Mouse (Mus musculus): ENCODE measurements around the gene Aplp2. TPM values are rescaled to one million over a fixed set of nuclear protein-coding genes. Genes with fewer than 3 reads are reported as not detected.
"Not testable (repeated sequence)": the region's sequence is repeated elsewhere in the genome, so short reads cannot be mapped to it uniquely, and the experiment has no call there.

The Aplp2 gene
- polyA plus RNA-seq, 1 experiment from 2014 or later = 279 TPM

- peak; percentile 23; the same call in 1 of the 2 replicates for ATAC-seq (ENCODE audit: insufficient read depth, low FRiP score, low read depth)
- 80% methylated on average over 6 of the region's 6 CpGs for WGBS
- Histone ChIP-seq H3K27ac (no peak overlapping the region), H3K36me3 (peaks cover 10% of the 10 kb centered on the region; the same call in 1 of the 2 replicates), H3K4me2 (no peak overlapping the region), H3K9ac (no peak overlapping the region), H3K4me3 (replicated peaks) (no peak overlapping the region), H3K9me3 (no peaks in the 10 kb centered on the region), H3K4me1 (peaks cover 6% of the 10 kb centered on the region), H3K27me3 (replicated peaks) (no peaks in the 10 kb centered on the region)
Observed at GRCm38 (mm10) chr9:31175346-31175745, 36.3 kb downstream of the Aplp2 start.

- Histone ChIP-seq H3K27me3 (replicated peaks) (no peaks in the 10 kb centered on the region), H3K9ac (no peak overlapping the region), H3K4me2 (no peak overlapping the region), H3K36me3 (peaks cover 29% of the 10 kb centered on the region), H3K4me1 (no peaks in the 10 kb centered on the region), H3K27ac (no peak overlapping the region), H3K4me3 (replicated peaks) (no peak overlapping the region), H3K9me3 (no peaks in the 10 kb centered on the region)
- no peak for ATAC-seq (ENCODE audit: insufficient read depth, low FRiP score, low read depth)
- WGBS = 90% methylated on average over 22 of the region's 22 CpGs
Observed at GRCm38 (mm10) chr9:31168356-31169093, 43.1 kb downstream of the Aplp2 start.

- Histone ChIP-seq H3K4me2 (no peak overlapping the region), H3K9me3 (no peaks in the 10 kb centered on the region), H3K9ac (no peak overlapping the region), H3K36me3 (peaks cover 36% of the 10 kb centered on the region), H3K4me3 (replicated peaks) (no peak overlapping the region), H3K27me3 (replicated peaks) (no peaks in the 10 kb centered on the region), H3K4me1 (no peaks in the 10 kb centered on the region), H3K27ac (no peak overlapping the region)
- ATAC-seq (ENCODE audit: insufficient read depth, low FRiP score, low read depth) = no peak
- WGBS = 92% methylated on average over 13 of the region's 13 CpGs
Observed at GRCm38 (mm10) chr9:31167305-31167704, 44.3 kb downstream of the Aplp2 start.

- not testable (repeated sequence) for H3K27ac ChIP-seq; H3K27me3 ChIP-seq (replicated peaks); H3K4me3 ChIP-seq (replicated peaks); H3K4me1 ChIP-seq; H3K9me3 ChIP-seq; ATAC-seq (ENCODE audit: insufficient read depth, low FRiP score, low read depth); H3K4me2 ChIP-seq; H3K9ac ChIP-seq
- peaks cover 43% of the 10 kb centered on the region for H3K36me3 ChIP-seq
- 81% methylated on average over 3 of the region's 3 CpGs for WGBS
Observed at GRCm38 (mm10) chr9:31165505-31165904, 46.1 kb downstream of the Aplp2 start.

DNA sequence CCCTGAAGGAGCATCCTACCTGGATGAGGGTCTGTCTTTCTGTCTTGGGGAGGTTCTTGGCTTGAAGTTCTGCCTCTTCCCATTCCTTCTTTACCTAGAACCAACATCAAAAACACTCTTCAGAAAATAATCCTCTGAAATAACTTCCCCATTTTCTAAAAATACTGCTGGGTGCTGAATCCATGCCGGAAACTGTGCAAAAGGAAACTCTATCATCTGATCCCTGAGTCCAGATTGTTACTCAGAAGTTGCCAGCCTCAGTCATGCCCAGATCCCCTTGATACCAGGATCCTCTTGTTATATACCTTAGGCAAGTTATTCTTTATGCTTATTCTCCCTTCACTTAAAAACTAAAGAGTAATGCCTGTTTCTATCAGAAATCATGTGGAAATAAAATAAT, 48.3 kb downstream of the Aplp2 start:
- no peak overlapping the region for H3K9ac ChIP-seq
- 91% methylated on average over 1 of the region's 1 CpGs for WGBS
- H3K4me2 ChIP-seq = no peak overlapping the region
- no peak overlapping the region for H3K4me3 ChIP-seq (replicated peaks)
- no peak overlapping the region for H3K27ac ChIP-seq
- peaks cover 37% of the 10 kb centered on the region for H3K36me3 ChIP-seq
- no peak for ATAC-seq (ENCODE audit: insufficient read depth, low FRiP score, low read depth)
- no peaks in the 10 kb centered on the region for H3K9me3 ChIP-seq
- H3K27me3 ChIP-seq (replicated peaks) = no peaks in the 10 kb centered on the region
- no peaks in the 10 kb centered on the region for H3K4me1 ChIP-seq

DNA sequence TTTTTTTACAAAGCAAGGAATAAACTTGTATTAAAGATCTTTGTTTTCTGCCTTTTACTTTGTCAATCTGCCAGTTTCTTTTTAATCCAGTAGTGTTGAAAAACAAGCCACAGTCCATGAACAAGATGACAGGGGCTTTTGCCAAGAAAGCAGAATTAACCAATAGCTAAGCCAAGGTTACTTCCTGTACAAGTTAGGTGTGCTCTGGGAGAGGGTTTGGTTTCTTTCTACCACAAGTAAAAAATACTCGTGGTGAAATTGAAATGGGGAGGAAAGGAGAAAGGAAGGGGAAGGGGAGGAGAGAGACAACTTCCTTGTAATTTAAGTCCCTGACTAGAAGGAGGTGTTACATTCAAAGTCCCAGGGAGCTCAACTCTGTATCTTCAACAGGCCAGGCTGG, 48.7 kb downstream of the Aplp2 start:
- Histone ChIP-seq H3K27me3 (replicated peaks) (no peaks in the 10 kb centered on the region), H3K9ac (no peak overlapping the region), H3K27ac (no peak overlapping the region), H3K4me2 (no peak overlapping the region), H3K4me3 (replicated peaks) (no peak overlapping the region), H3K4me1 (no peaks in the 10 kb centered on the region), H3K36me3 (peaks cover 35% of the 10 kb centered on the region), H3K9me3 (no peaks in the 10 kb centered on the region)
- ATAC-seq (ENCODE audit: insufficient read depth, low FRiP score, low read depth) = no peak
- 57% methylated on average over 1 of the region's 1 CpGs for WGBS

DNA sequence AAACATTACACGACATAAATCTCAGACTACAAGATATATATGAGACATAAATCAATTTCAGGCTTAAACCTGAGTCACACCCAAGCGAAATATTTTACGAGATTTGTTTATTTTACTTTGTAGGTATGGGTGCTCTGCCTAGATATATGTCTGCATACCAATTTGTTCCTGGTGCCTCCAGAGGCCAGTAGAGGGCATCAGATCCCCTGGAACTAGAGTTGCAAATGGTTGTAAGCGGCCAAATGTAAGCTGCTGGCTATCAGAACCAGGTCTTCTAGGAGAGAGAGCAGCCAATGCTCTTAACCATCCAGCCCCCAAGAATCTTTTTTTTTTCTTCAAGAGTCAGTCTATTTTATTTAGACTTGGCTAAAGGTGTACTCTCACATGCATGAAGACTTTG, 51.7 kb downstream of the Aplp2 start:
- H3K9me3 ChIP-seq = no peaks in the 10 kb centered on the region
- H3K9ac ChIP-seq = no peak overlapping the region
- WGBS = 72% methylated on average over 4 of the region's 4 CpGs
- H3K4me1 ChIP-seq = no peaks in the 10 kb centered on the region
- H3K4me3 ChIP-seq (replicated peaks) = no peak overlapping the region
- no peak overlapping the region for H3K27ac ChIP-seq
- ATAC-seq (ENCODE audit: insufficient read depth, low FRiP score, low read depth) = no peak
- H3K27me3 ChIP-seq (replicated peaks) = no peaks in the 10 kb centered on the region
- H3K4me2 ChIP-seq = no peak overlapping the region
- peaks cover 50% of the 10 kb centered on the region for H3K36me3 ChIP-seq

DNA sequence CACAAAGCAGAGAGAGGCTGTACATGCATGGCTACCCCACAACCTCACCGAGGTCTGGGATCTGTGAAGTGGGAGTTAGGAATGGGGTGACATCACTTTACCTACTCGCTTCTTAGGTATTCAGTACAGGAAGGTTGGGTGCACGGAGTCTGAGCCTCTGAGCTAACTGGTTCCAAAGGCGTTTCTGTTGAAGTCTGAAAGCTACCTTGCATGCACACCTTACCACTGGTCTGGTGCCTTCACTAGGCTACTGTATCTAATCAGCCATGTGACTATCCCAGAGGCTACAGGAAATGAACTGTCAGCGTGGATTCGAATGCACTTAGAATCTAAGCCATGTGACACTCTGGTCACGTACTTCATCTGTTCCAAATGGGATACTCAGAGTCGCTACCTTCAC, 55.0 kb downstream of the Aplp2 start:
- ATAC-seq (ENCODE audit: insufficient read depth, low FRiP score, low read depth) = no peak
- no peaks in the 10 kb centered on the region for H3K4me1 ChIP-seq
- H3K9me3 ChIP-seq = no peaks in the 10 kb centered on the region
- H3K9ac ChIP-seq = no peak overlapping the region
- H3K36me3 ChIP-seq = peaks cover 51% of the 10 kb centered on the region
- H3K4me3 ChIP-seq (replicated peaks) = no peak overlapping the region
- H3K4me2 ChIP-seq = no peak overlapping the region
- WGBS = 87% methylated on average over 8 of the region's 8 CpGs
- H3K27ac ChIP-seq = no peak overlapping the region
- no peaks in the 10 kb centered on the region for H3K27me3 ChIP-seq (replicated peaks)

DNA sequence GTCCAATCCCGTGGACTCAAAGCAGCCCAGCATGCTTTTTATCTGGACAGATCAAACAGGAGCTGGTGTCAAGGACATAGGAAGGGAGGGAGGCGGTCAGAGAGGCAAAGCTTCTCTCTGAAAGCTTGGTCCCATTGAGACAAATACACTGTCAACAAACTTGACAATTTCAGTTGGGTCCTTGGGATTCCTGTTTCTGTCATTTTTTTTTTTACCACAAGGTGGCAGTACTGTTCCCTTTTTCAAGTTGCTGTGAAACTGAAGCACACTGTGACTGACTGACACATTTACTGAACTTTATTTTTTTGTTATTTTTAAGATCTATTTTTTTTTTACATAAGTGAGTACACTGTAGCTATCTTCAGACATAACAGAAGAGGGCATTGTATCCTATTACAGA, 60.6 kb downstream of the Aplp2 start:
- Histone ChIP-seq H3K27ac (no peak overlapping the region), H3K36me3 (peaks cover 53% of the 10 kb centered on the region), H3K4me1 (no peaks in the 10 kb centered on the region), H3K27me3 (replicated peaks) (no peaks in the 10 kb centered on the region), H3K9ac (no peak overlapping the region), H3K4me2 (no peak overlapping the region), H3K4me3 (replicated peaks) (no peak overlapping the region), H3K9me3 (no peaks in the 10 kb centered on the region)
- WGBS = 73% methylated on average over 2 of the region's 2 CpGs
- no peak for ATAC-seq (ENCODE audit: insufficient read depth, low FRiP score, low read depth)

- H3K27ac ChIP-seq = no peak overlapping the region
- H3K36me3 ChIP-seq = peaks cover 36% of the 10 kb centered on the region
- ATAC-seq (ENCODE audit: insufficient read depth, low FRiP score, low read depth) = 0 out of 2 replicates have a peak, but pooled peaks have one; percentile 31
- H3K4me1 ChIP-seq = no peaks in the 10 kb centered on the region
- WGBS = 65% methylated on average over 7 of the region's 7 CpGs
- H3K4me2 ChIP-seq = no peak overlapping the region
- no peak overlapping the region for H3K4me3 ChIP-seq (replicated peaks)
- H3K9ac ChIP-seq = no peak overlapping the region
- no peaks in the 10 kb centered on the region for H3K27me3 ChIP-seq (replicated peaks)
- H3K9me3 ChIP-seq = no peaks in the 10 kb centered on the region
Observed at GRCm38 (mm10) chr9:31148135-31148534, 63.5 kb downstream of the Aplp2 start.

DNA sequence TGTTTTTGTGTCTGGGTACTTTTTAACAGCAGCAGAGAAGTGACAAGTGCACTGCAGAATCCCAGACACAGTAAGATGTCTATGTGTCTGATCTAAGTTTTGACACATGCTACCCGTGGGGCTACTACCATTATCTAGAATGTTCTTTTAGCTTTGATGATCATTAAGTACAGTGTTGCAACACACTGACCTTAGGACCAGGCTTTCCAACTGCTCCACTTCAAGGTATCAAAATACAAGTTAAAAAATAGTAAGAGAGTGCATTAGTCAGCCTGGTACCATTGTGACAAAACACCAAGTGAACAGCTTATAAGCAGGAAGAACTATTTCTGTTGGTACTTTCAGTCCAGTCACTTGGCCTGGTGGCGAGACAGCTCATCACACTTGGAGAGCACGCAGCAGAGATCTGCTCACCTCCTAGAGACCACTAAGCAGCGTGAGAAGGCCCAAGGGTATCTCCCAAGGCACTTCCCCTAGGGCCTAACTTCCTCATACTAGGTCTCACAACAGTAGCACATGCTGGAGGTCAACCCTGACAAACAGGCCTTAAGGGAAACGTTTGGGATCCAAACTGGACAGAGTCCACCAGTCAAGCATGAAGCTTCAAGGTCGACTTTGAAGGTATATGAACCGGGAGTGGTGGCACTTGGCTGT, 66.2 kb downstream of the Aplp2 start:
- no peak for ATAC-seq (ENCODE audit: insufficient read depth, low FRiP score, low read depth)
- Histone ChIP-seq H3K36me3 (peaks cover 19% of the 10 kb centered on the region; the same call in 1 of the 2 replicates), H3K4me2 (no peak overlapping the region), H3K27ac (no peak overlapping the region), H3K4me1 (no peaks in the 10 kb centered on the region), H3K9me3 (no peaks in the 10 kb centered on the region), H3K27me3 (replicated peaks) (no peaks in the 10 kb centered on the region), H3K9ac (no peak overlapping the region), H3K4me3 (replicated peaks) (no peak overlapping the region)
- WGBS = 77% methylated on average over 7 of the region's 7 CpGs

GRCm38 (mm10) chr9:31142924-31143323, 68.7 kb downstream of the Aplp2 start:
- no peak overlapping the region for H3K9ac ChIP-seq
- ATAC-seq (ENCODE audit: insufficient read depth, low FRiP score, low read depth) = no peak
- H3K27me3 ChIP-seq (replicated peaks) = no peaks in the 10 kb centered on the region
- no peak overlapping the region for H3K4me3 ChIP-seq (replicated peaks)
- no peaks in the 10 kb centered on the region for H3K4me1 ChIP-seq
- H3K36me3 ChIP-seq = no peaks in the 10 kb centered on the region
- H3K27ac ChIP-seq = no peak overlapping the region
- 79% methylated on average over 1 of the region's 1 CpGs for WGBS
- no peak overlapping the region for H3K4me2 ChIP-seq
- H3K9me3 ChIP-seq = no peaks in the 10 kb centered on the region

Measured in stomach, embryonic 15.5 days (tissue).